Mouse (Mus musculus): ENCODE measurements at regions not wholly inside any gene's neighbourhood (a gene's known extent, or its start where the extent isn't known, plus 50 kb on each side); places are given as distances from the start of the nearest gene placed in this dataset.

- TF ChIP-seq CTCF (IDR thresholded peaks at IDR 0.05; ENCODE audit: low read depth, low read length): no peak
- no peak for TF ChIP-seq POLR2A (IDR thresholded peaks at IDR 0.05; ENCODE audit: borderline replicate concordance, low read depth, low read length)
Measured at GRCm38 (mm10) chr9:61253761-61254160, 118.4 kb upstream of the Tle3 start.

Data from bone marrow macrophage, adult 2 months (primary cell).